ENCODE assay signal across 9 mouse cellular contexts in the genomic region with DNA sequence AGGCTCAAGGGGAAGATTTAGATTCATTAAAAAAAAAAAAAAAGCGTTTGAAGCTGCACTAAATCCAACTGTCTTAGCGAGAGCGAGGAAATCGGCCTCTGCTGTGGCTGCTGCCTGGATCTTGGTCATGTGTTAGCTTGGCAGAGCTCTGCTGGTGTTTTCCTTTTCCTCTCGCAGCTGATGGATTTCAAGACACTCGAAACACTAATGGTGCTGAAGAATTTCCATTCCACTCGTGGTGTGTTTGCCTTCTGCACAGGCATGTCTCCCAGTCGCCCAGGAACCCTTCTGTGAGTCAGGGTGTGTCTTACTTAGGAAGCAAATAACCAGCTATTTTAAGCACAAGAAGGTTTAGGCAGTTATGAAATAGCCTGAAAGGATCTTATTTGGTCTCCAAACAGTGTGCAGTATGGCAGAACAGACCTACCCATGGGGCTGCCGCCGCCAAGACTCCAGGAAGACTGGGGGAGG. TPM values are rescaled to one million over a fixed set of nuclear protein-coding genes. Genes with fewer than 3 reads are reported as not detected.
DNase-seq lines count a peak whose midpoint lies in the region; ATAC-seq and TF ChIP-seq lines count a peak whose summit lies in the region.
"Had no signal": no experiment of that assay in that cellular context is flagged by ENCODE, and none has a peak within 500 bp of the region (broad histone marks: within the 10 kb centered on the region; RNA-seq: fewer than 3 reads in every experiment).

No protein-coding gene starts in this region.

- H3K9ac ChIP-seq in embryonic facial prominence, embryonic 11.5 days (replicated peaks; ENCODE audit: low read length) = no peak overlapping the region
- peak overlapping the region; percentile 23; the same call in 1 of the 2 replicates for H3K9ac ChIP-seq in stomach, embryonic 16.5 days (ENCODE audit: low read length)

- 34% methylated on average over 10 of the region's 10 CpGs for WGBS in embryonic facial prominence, embryonic 11.5 days
- WGBS in embryonic facial prominence, embryonic 10.5 days = 33% methylated on average over 10 of the region's 10 CpGs
- WGBS in macrophage (ENCODE audit: missing documents) = 24% methylated on average over 10 of the region's 10 CpGs
- 23% methylated on average over 10 of the region's 10 CpGs for WGBS in stomach, embryonic 16.5 days

- H3K27ac ChIP-seq in embryonic facial prominence, embryonic 11.5 days (replicated peaks; ENCODE audit: low read depth, low read length) = no peak overlapping the region
- H3K27ac ChIP-seq in embryonic facial prominence, embryonic 10.5 days (replicated peaks) = no peak overlapping the region; the same call in 1 of the 2 replicates
- H3K27ac ChIP-seq in layer of hippocampus, adult 2 months = peak overlapping the region; percentile 85
- peak overlapping the region; percentile 10; the same call in 1 of the 2 replicates for H3K27ac ChIP-seq in macrophage
- peak overlapping the region; percentile 90 for H3K27ac ChIP-seq in stomach, embryonic 16.5 days (ENCODE audit: low read length)

- ATAC-seq in embryonic facial prominence, embryonic 11.5 days (replicated peaks; ENCODE audit: insufficient number of reproducible peaks, low FRiP score, low TSS enrichment, low read depth) = no peak
- ATAC-seq in stomach, embryonic 16.5 days (ENCODE audit: insufficient read depth, low FRiP score) = peak; percentile 78; the same call in 1 of the 2 replicates

- no peak for TF ChIP-seq CTCF in layer of hippocampus, adult 2 months (conservative IDR thresholded peaks at IDR 0.05)

- H3K79me2 ChIP-seq in macrophage (ENCODE audit: inconsistent target) = no peaks in the 10 kb centered on the region

- no peak overlapping the region for H3K4me2 ChIP-seq in embryonic facial prominence, embryonic 11.5 days (ENCODE audit: low read depth, low read length)
- peak overlapping the region; percentile 42 for H3K4me2 ChIP-seq in stomach, embryonic 16.5 days (ENCODE audit: low read depth, low read length)

- DNase-seq in embryonic facial prominence, embryonic 11.5 days (ENCODE audit: low spot score) = peak; percentile 13
- no peak for DNase-seq in embryonic facial prominence, embryonic 10.5 days (ENCODE audit: low spot score)
- DNase-seq in Muller cell, postnatal 12 days (ENCODE audit: inconsistent ontology term) = peak; percentile 44
- DNase-seq in frontal cortex, postnatal 14 days (ENCODE audit: low spot score in 2 of 2) = peak; percentile 46 to 51
- peak; percentile 48 to 71 for DNase-seq in layer of hippocampus, adult 2 months (ENCODE audit: low spot score in 2 of 2)
- DNase-seq in adrenal gland, adult 2 months = no peak

- no peaks in the 10 kb centered on the region for H3K9me3 ChIP-seq in embryonic facial prominence, embryonic 11.5 days (replicated peaks; ENCODE audit: control insufficient read depth, low read length)
- no peaks in the 10 kb centered on the region for H3K9me3 ChIP-seq in embryonic facial prominence, embryonic 10.5 days
- H3K9me3 ChIP-seq in stomach, embryonic 16.5 days (replicated peaks; ENCODE audit: control insufficient read depth, low read length) = no peaks in the 10 kb centered on the region

- H3K4me1 ChIP-seq in embryonic facial prominence, embryonic 11.5 days (ENCODE audit: control insufficient read depth, insufficient read depth, low read length) = no peaks in the 10 kb centered on the region; the same call in 1 of the 2 replicates
- peaks cover 26% of the 10 kb centered on the region for H3K4me1 ChIP-seq in embryonic facial prominence, embryonic 10.5 days
- H3K4me1 ChIP-seq in stomach, embryonic 16.5 days (ENCODE audit: control insufficient read depth, insufficient read depth, low read length) = peaks cover 15% of the 10 kb centered on the region

- H3K4me3 ChIP-seq in embryonic facial prominence, embryonic 11.5 days (ENCODE audit: low read depth, low read length) = no peak overlapping the region
- no peak overlapping the region for H3K4me3 ChIP-seq in embryonic facial prominence, embryonic 10.5 days
- H3K4me3 ChIP-seq in layer of hippocampus, adult 2 months = no peak overlapping the region
- no peak overlapping the region for H3K4me3 ChIP-seq in macrophage (ENCODE audit: inconsistent target)
- no peak overlapping the region; the same call in 1 of the 2 replicates for H3K4me3 ChIP-seq in stomach, embryonic 16.5 days (replicated peaks; ENCODE audit: low read length)
- H3K4me3 ChIP-seq: megakaryocyte, embryonic 14.5 days had no signal

- no peaks in the 10 kb centered on the region for H3K27me3 ChIP-seq in embryonic facial prominence, embryonic 11.5 days (ENCODE audit: control insufficient read depth, insufficient read depth, low read length)
- H3K27me3 ChIP-seq in embryonic facial prominence, embryonic 10.5 days (replicated peaks; ENCODE audit: low read depth, poor library complexity, severe bottlenecking) = no peaks in the 10 kb centered on the region
- H3K27me3 ChIP-seq in stomach, embryonic 16.5 days (ENCODE audit: control insufficient read depth, insufficient read depth, low read length) = no peaks in the 10 kb centered on the region

- no peaks in the 10 kb centered on the region for H3K36me3 ChIP-seq in embryonic facial prominence, embryonic 11.5 days (replicated peaks; ENCODE audit: control insufficient read depth, insufficient read depth, low read depth, low read length)
- H3K36me3 ChIP-seq in embryonic facial prominence, embryonic 10.5 days (replicated peaks) = no peaks in the 10 kb centered on the region
- H3K36me3 ChIP-seq in macrophage (ENCODE audit: inconsistent target) = no peaks in the 10 kb centered on the region
- no peaks in the 10 kb centered on the region for H3K36me3 ChIP-seq in stomach, embryonic 16.5 days (ENCODE audit: control insufficient read depth, insufficient read depth, low read length)

RNA-seq across cellular contexts. Expression of a gene that starts 1.1 kb away (rescaled TPM):
- 0.18 and 0.38 TPM in 2 replicates for polyA plus RNA-seq in embryonic facial prominence, embryonic 11.5 days (2014; fragmentation: Nextera tagmentation; extraction: Ambion mirVana)
- 0.07 TPM in 1 of 2 replicates, not detected in the other for polyA plus RNA-seq in embryonic facial prominence, embryonic 10.5 days (2016; fragmentation: Nextera tagmentation; extraction: Ambion mirVana)
- not detected for total RNA-seq in layer of hippocampus, adult 2 months (2021)
- total RNA-seq in macrophage (2018; cell fraction: chromatin; rRNA removed) = 1 to 10 TPM in 14 of 26 experiments, under 1 TPM in 9, not detected in 3; 0.33 to 3.4 (median 1.3) TPM
- under 1 TPM in 10 of 26 experiments, not detected in 16; 0.06 to 0.19 (median 0.10) TPM for total RNA-seq in macrophage (2018; cell fraction: cytosol; rRNA removed)
- 1 to 10 TPM in 7 of 26 experiments, under 1 TPM in 13, not detected in 6; 0.45 to 2.6 (median 0.77) TPM for total RNA-seq in macrophage (2018; cell fraction: nucleus; rRNA removed)
- polyA plus RNA-seq in macrophage (2018) = 0.10 TPM in 1 of 3 replicates, not detected in the others
- polyA plus RNA-seq in stomach, embryonic 16.5 days (2015; fragmentation: Nextera tagmentation; extraction: Ambion mirVana) = not detected in 2 replicates
- total RNA-seq in adrenal gland, adult 2 months (2021) = 10 to 100 TPM; 12.8 to 40.9 TPM
- 0.19 and 0.61 TPM in 2 replicates for polyA plus RNA-seq in adrenal gland, adult 2 months (2012; rRNA removed)

RNA-seq across cellular contexts. Expression of a gene that starts 29.7 kb away (rescaled TPM):
- 236 and 260 TPM in 2 replicates for polyA plus RNA-seq in embryonic facial prominence, embryonic 11.5 days (2014; fragmentation: Nextera tagmentation; extraction: Ambion mirVana)
- polyA plus RNA-seq in embryonic facial prominence, embryonic 10.5 days (2016; fragmentation: Nextera tagmentation; extraction: Ambion mirVana) = 169 and 171 TPM in 2 replicates
- 100 to 1,000 TPM; 131 to 137 TPM for total RNA-seq in layer of hippocampus, adult 2 months (2021)
- total RNA-seq in macrophage (2018; cell fraction: chromatin; rRNA removed) = 10 to 100 TPM; 10.4 to 30.8 (median 18.0) TPM
- total RNA-seq in macrophage (2018; cell fraction: cytosol; rRNA removed) = 10 to 100 TPM; 65.7 to 93.2 (median 73.0) TPM
- total RNA-seq in macrophage (2018; cell fraction: nucleus; rRNA removed) = 10 to 100 TPM; 20.1 to 55.1 (median 38.7) TPM
- polyA plus RNA-seq in macrophage (2018) = 55.9 to 98.6 TPM (median 79.0 TPM) in 3 replicates
- polyA plus RNA-seq in stomach, embryonic 16.5 days (2015; fragmentation: Nextera tagmentation; extraction: Ambion mirVana) = 155 and 158 TPM in 2 replicates
- 100 to 1,000 TPM; 131 to 211 TPM for total RNA-seq in adrenal gland, adult 2 months (2021)
- polyA plus RNA-seq in adrenal gland, adult 2 months (2012; rRNA removed) = 122 and 133 TPM in 2 replicates

Comparison
In these comparisons a context has a peak if more than half of its experiments do, and no peak if none do; other contexts are left out.
1. DNase-seq: peak in embryonic facial prominence, embryonic 11.5 days (single experiment), Muller cell, postnatal 12 days (single experiment), frontal cortex, postnatal 14 days (2 of 2) and layer of hippocampus, adult 2 months (2 of 2); none in embryonic facial prominence, embryonic 10.5 days (single experiment) and adrenal gland, adult 2 months (single experiment).
2. H3K27ac ChIP-seq: peak in layer of hippocampus, adult 2 months (single experiment), macrophage (single experiment) and stomach, embryonic 16.5 days (single experiment); none in embryonic facial prominence, embryonic 11.5 days (single experiment) and embryonic facial prominence, embryonic 10.5 days (single experiment).